Mouse (Mus musculus): Measurements from ENCODE around the gene Aldh1a1. TPM values are rescaled to one million over a fixed set of nuclear protein-coding genes. Genes with fewer than 3 reads are reported as not detected.
"Not testable (repeated sequence)": the region's sequence is repeated elsewhere in the genome, so short reads cannot be mapped to it uniquely, and the experiment has no call there.

Gene Aldh1a1
- polyA plus RNA-seq, 1 experiment: not detected

GRCm38 (mm10) chr19:20631020-20631419 is 138.5 kb downstream of the Aldh1a1 start:
- Histone ChIP-seq H3K4me3 (replicated peaks) (no peak overlapping the region), H3K36me3 (replicated peaks; ENCODE audit: low read length) (no peaks in the 10 kb centered on the region), H3K4me1 (no peaks in the 10 kb centered on the region), H3K27me3 (replicated peaks) (no peaks in the 10 kb centered on the region), H3K9me3 (no peaks in the 10 kb centered on the region)
- TF ChIP-seq FLI1 (IDR thresholded peaks at IDR 0.05; ENCODE audit: low read length) (no peak), GATA1 (IDR thresholded peaks at IDR 0.05; ENCODE audit: borderline replicate concordance, low read length) (no peak)

- no peaks in the 10 kb centered on the region for H3K27me3 ChIP-seq (replicated peaks)
- H3K36me3 ChIP-seq (replicated peaks; ENCODE audit: low read length): no peaks in the 10 kb centered on the region
- TF ChIP-seq FLI1 (IDR thresholded peaks at IDR 0.05; ENCODE audit: low read length) (no peak), GATA1 (IDR thresholded peaks at IDR 0.05; ENCODE audit: borderline replicate concordance, low read length) (no peak)
- no peaks in the 10 kb centered on the region for H3K4me1 ChIP-seq
- no peak overlapping the region for H3K4me3 ChIP-seq (replicated peaks)
- H3K9me3 ChIP-seq: no peaks in the 10 kb centered on the region
Observed at GRCm38 (mm10) chr19:20633876-20634691, 141.6 kb downstream of the Aldh1a1 start.

GRCm38 (mm10) chr19:20644346-20644745 is 151.8 kb downstream of the Aldh1a1 start:
- TF ChIP-seq FLI1 (IDR thresholded peaks at IDR 0.05; ENCODE audit: low read length): no peak
- no peak for TF ChIP-seq GATA1 (IDR thresholded peaks at IDR 0.05; ENCODE audit: borderline replicate concordance, low read length)
- H3K36me3 ChIP-seq (replicated peaks; ENCODE audit: low read length): no peaks in the 10 kb centered on the region
- H3K4me1 ChIP-seq: no peaks in the 10 kb centered on the region
- H3K9me3 ChIP-seq: no peaks in the 10 kb centered on the region
- no peak overlapping the region for H3K4me3 ChIP-seq (replicated peaks)
- H3K27me3 ChIP-seq (replicated peaks): no peaks in the 10 kb centered on the region

GRCm38 (mm10) chr19:20647496-20647895 is 155.0 kb downstream of the Aldh1a1 start:
- not testable (repeated sequence) for H3K4me3 ChIP-seq (replicated peaks); H3K9me3 ChIP-seq; H3K27me3 ChIP-seq (replicated peaks); H3K36me3 ChIP-seq (replicated peaks; ENCODE audit: low read length); H3K4me1 ChIP-seq

GRCm38 (mm10) chr19:20650008-20650407 is 157.5 kb downstream of the Aldh1a1 start:
- Histone ChIP-seq H3K4me3 (replicated peaks) (no peak overlapping the region), H3K4me1 (no peaks in the 10 kb centered on the region), H3K27me3 (replicated peaks) (peaks cover 2% of the 10 kb centered on the region), H3K36me3 (replicated peaks; ENCODE audit: low read length) (no peaks in the 10 kb centered on the region), H3K9me3 (no peaks in the 10 kb centered on the region)
- TF ChIP-seq FLI1 (IDR thresholded peaks at IDR 0.05; ENCODE audit: low read length) (no peak), GATA1 (IDR thresholded peaks at IDR 0.05; ENCODE audit: borderline replicate concordance, low read length) (no peak)

GRCm38 (mm10) chr19:20653082-20653676 is 160.7 kb downstream of the Aldh1a1 start:
- H3K36me3 ChIP-seq (replicated peaks; ENCODE audit: low read length): no peaks in the 10 kb centered on the region
- TF ChIP-seq FLI1 (IDR thresholded peaks at IDR 0.05; ENCODE audit: low read length) (no peak), GATA1 (IDR thresholded peaks at IDR 0.05; ENCODE audit: borderline replicate concordance, low read length) (no peak)
- no peaks in the 10 kb centered on the region for H3K4me1 ChIP-seq

GRCm38 (mm10) chr19:20654141-20654873 is 161.8 kb downstream of the Aldh1a1 start:
- H3K4me3 ChIP-seq (replicated peaks): no peak overlapping the region
- H3K4me1 ChIP-seq: no peaks in the 10 kb centered on the region
- no peak for TF ChIP-seq FLI1 (IDR thresholded peaks at IDR 0.05; ENCODE audit: low read length)
- TF ChIP-seq GATA1 (IDR thresholded peaks at IDR 0.05; ENCODE audit: borderline replicate concordance, low read length): no peak
- H3K36me3 ChIP-seq (replicated peaks; ENCODE audit: low read length): no peaks in the 10 kb centered on the region
- H3K27me3 ChIP-seq (replicated peaks): peaks cover 2% of the 10 kb centered on the region
- no peaks in the 10 kb centered on the region for H3K9me3 ChIP-seq

More at GRCm38 (mm10) chr19:20653082-20653676, 160.7 kb downstream of the Aldh1a1 start:
- Histone ChIP-seq H3K4me3 (replicated peaks) (no peak overlapping the region), H3K27me3 (replicated peaks) (peaks cover 2% of the 10 kb centered on the region), H3K9me3 (no peaks in the 10 kb centered on the region)

- Histone ChIP-seq H3K9me3 (no peaks in the 10 kb centered on the region), H3K4me3 (replicated peaks) (no peak overlapping the region), H3K27me3 (replicated peaks) (no peaks in the 10 kb centered on the region), H3K4me1 (no peaks in the 10 kb centered on the region), H3K36me3 (replicated peaks; ENCODE audit: low read length) (no peaks in the 10 kb centered on the region)
- TF ChIP-seq FLI1 (IDR thresholded peaks at IDR 0.05; ENCODE audit: low read length): no peak
- no peak for TF ChIP-seq GATA1 (IDR thresholded peaks at IDR 0.05; ENCODE audit: borderline replicate concordance, low read length)
Observed at GRCm38 (mm10) chr19:20677697-20678355, 185.3 kb downstream of the Aldh1a1 start.

Other genes starting within 250 kb of the Aldh1a1 start
- 3.2 TPM in 1 of 2 replicates, not detected in the other for gene Anxa1, start 101.8 kb upstream of the Aldh1a1 start, polyA plus RNA-seq (2012; ENCODE audit: insufficient read depth, low replicate concordance)
- gene Aldh1a7, start 234.8 kb downstream of the Aldh1a1 start, polyA plus RNA-seq (2012; ENCODE audit: insufficient read depth, low replicate concordance): not detected in 2 replicates